Mouse (Mus musculus) liver, embryonic 14.5 days (tissue): ENCODE measurements at regions not wholly inside any gene's neighbourhood (a gene's known extent, or its start where the extent isn't known, plus 50 kb on each side); places are given as distances from the start of the nearest gene placed in this dataset.
A peak's percentile ranks its signal among the peaks of the same experiment; 100 is the strongest.

Source experiments
- ATAC-seq: fragments of 200-750 bp; cut with Nextera tagmentation; 2 replicates; pipeline ENCODE4 v1.8.0; 2017; ENCODE audit warnings: moderate number of reproducible peaks, mild to moderate bottlenecking, moderate library complexity; ENCODE audit not compliant: insufficient read depth
- DNase-seq, 3 experiments: peaks; one replicate each; pipeline ENCODE4 v3.0.0-alpha.2; 2012 to 2013; ENCODE audit warnings: low read depth in 3 of 3, low spot score in 3 of 3
- H3K27ac ChIP-seq: fragments of 300-500 bp; sonication (generic); 2 replicates; pipeline ENCODE4 v1.5.1; 2014; ENCODE audit warnings: moderate library complexity, mild to moderate bottlenecking, control low read depth, inconsistent platforms
- H3K27me3 ChIP-seq: fragments of 300-500 bp; sonication (generic); 2 replicates; pipeline ENCODE4 v1.6.1; 2014; ENCODE audit warnings: mild to moderate bottlenecking, low read length, moderate library complexity; ENCODE audit not compliant: control insufficient read depth, insufficient read depth
- H3K36me3 ChIP-seq: fragments of 300-500 bp; sonication (generic); replicated peaks from 2 replicates; pipeline ENCODE4 v1.6.1; 2014; ENCODE audit warnings: low read depth; ENCODE audit not compliant: control insufficient read depth, insufficient read depth
- H3K4me1 ChIP-seq, 2 experiments: fragments of 200-500 bp in 1 of 2; fragments of 300-500 bp in 1 of 2; sonication (generic) in 1 of 2; replicated peaks; 2 replicates each; pipeline ENCODE4 v1.6.1; 2012 to 2014; ENCODE audit warnings: antibody characterized with exemption in 1 of 2, inconsistent platforms in 1 of 2, low read length in 1 of 2; ENCODE audit not compliant: control insufficient read depth in 2 of 2, insufficient read depth in 2 of 2
- H3K4me2 ChIP-seq: fragments of 300-500 bp; sonication (generic); 2 replicates; pipeline ENCODE4 v1.6.1; 2014; ENCODE audit warnings: low read depth, mild to moderate bottlenecking, control low read depth, moderate library complexity
- H3K4me3 ChIP-seq, 2 experiments: fragments of 200-500 bp in 1 of 2; fragments of 300-500 bp in 1 of 2; sonication (generic) in 1 of 2; 2 replicates each; pipeline ENCODE4 v1.5.1; 2012 to 2014; ENCODE audit warnings: low read depth in 2 of 2, low read length in 2 of 2, mild to moderate bottlenecking in 2 of 2, control low read depth in 1 of 2, inconsistent platforms in 1 of 2, moderate library complexity in 1 of 2; ENCODE audit not compliant: insufficient read depth in 1 of 2
- H3K9ac ChIP-seq: fragments of 300-500 bp; sonication (generic); replicated peaks from 2 replicates; pipeline ENCODE4 v1.6.1; 2014; ENCODE audit warnings: mild to moderate bottlenecking, control low read depth, moderate library complexity
- H3K9me3 ChIP-seq: fragments of 300-500 bp; sonication (generic); 2 replicates; pipeline ENCODE4 v1.6.1; 2016; ENCODE audit warnings: low read length, mixed read lengths; ENCODE audit not compliant: control insufficient read depth
- CTCF ChIP-seq: IDR thresholded peaks from 2 replicates; pipeline ENCODE4 v1.5.1; 2016; ENCODE audit warnings: antibody characterized with exemption, low read depth, control low read depth
- EP300 ChIP-seq: IDR thresholded peaks from 2 replicates; pipeline ENCODE4 v1.6.1; 2016; ENCODE audit warnings: antibody characterized with exemption, low read depth
- WGBS: fragments of 180-500 bp; shearing (Covaris S2); extraction: QIAGEN DNeasy Blood & Tissue Kit; methylation state at CpG from one replicate; pipeline ENCODE4 v1.1.7; 2014; ENCODE audit not compliant: insufficient replicate concordance; 5-methylcytosine and 5-hydroxymethylcytosine counted together

- DNase-seq (no peak), ATAC-seq (no peak)
- no peak overlapping the region for H3K27ac ChIP-seq
- no peak for TF ChIP-seq EP300
- no peak for TF ChIP-seq CTCF
- no peaks in the 10 kb centered on the region for H3K9me3 ChIP-seq
- WGBS, result 59% methylated on average over 3 of the region's 3 CpGs
- H3K4me2 ChIP-seq, result no peak overlapping the region
- H3K4me3 ChIP-seq, result no peak overlapping the region
- no peaks in the 10 kb centered on the region for H3K4me1 ChIP-seq
- H3K36me3 ChIP-seq, result no peaks in the 10 kb centered on the region
- H3K27me3 ChIP-seq, result no peaks in the 10 kb centered on the region
- no peak overlapping the region for H3K9ac ChIP-seq
Measured at GRCm38 (mm10) chr10:91313316-91313715, 132.2 kb upstream of the Tmpo start.

- H3K4me1 ChIP-seq, result no peaks in the 10 kb centered on the region
- DNase-seq (no peak), ATAC-seq (no peak)
- 49% methylated on average over 5 of the region's 5 CpGs for WGBS
- H3K9ac ChIP-seq, result no peak overlapping the region
- H3K4me3 ChIP-seq, result no peak overlapping the region
- no peak overlapping the region for H3K4me2 ChIP-seq
- no peak overlapping the region for H3K27ac ChIP-seq
- no peaks in the 10 kb centered on the region for H3K27me3 ChIP-seq
- TF ChIP-seq EP300, result no peak
- no peak for TF ChIP-seq CTCF
- no peaks in the 10 kb centered on the region for H3K9me3 ChIP-seq
- H3K36me3 ChIP-seq, result no peaks in the 10 kb centered on the region
Measured at GRCm38 (mm10) chr10:91312913-91313312, 131.8 kb upstream of the Tmpo start.

- no peaks in the 10 kb centered on the region for H3K9me3 ChIP-seq
- no peak overlapping the region for H3K4me2 ChIP-seq
- no peak overlapping the region for H3K9ac ChIP-seq
- H3K36me3 ChIP-seq, result no peaks in the 10 kb centered on the region
- no peak overlapping the region for H3K4me3 ChIP-seq
- no peak for ATAC-seq
- no peak for TF ChIP-seq EP300
- no peak for TF ChIP-seq CTCF
- DNase-seq, result no peak
- peaks cover 0 to 2% of the 10 kb centered on the region in 2 experiments; a peak in 1 of 4 replicates for H3K4me1 ChIP-seq
- WGBS, result 16% methylated on average over 7 of the region's 7 CpGs
- H3K27me3 ChIP-seq, result no peaks in the 10 kb centered on the region
- no peak overlapping the region for H3K27ac ChIP-seq
Measured at GRCm38 (mm10) chr10:91300067-91300466, 119.0 kb upstream of the Tmpo start.

GRCm38 (mm10) chr10:91297792-91298460 lies 116.8 kb upstream of the Tmpo start:
- ATAC-seq (no peak), DNase-seq (peak in 2 of 3 experiments; percentile 2 to 7)
- no peak overlapping the region for H3K9ac ChIP-seq
- no peaks in the 10 kb centered on the region for H3K9me3 ChIP-seq
- no peak overlapping the region for H3K27ac ChIP-seq
- H3K36me3 ChIP-seq, result no peaks in the 10 kb centered on the region
- TF ChIP-seq CTCF, result peak; percentile 63
- no peak for TF ChIP-seq EP300
- H3K27me3 ChIP-seq, result no peaks in the 10 kb centered on the region
- H3K4me2 ChIP-seq, result no peak overlapping the region
- WGBS, result 29% methylated on average over 9 of the region's 9 CpGs
- H3K4me1 ChIP-seq, result peaks cover 0 to 2% of the 10 kb centered on the region in 2 experiments; a peak in 1 of 4 replicates
- no peak overlapping the region for H3K4me3 ChIP-seq

- peaks cover 0 to 2% of the 10 kb centered on the region in 2 experiments; a peak in 1 of 4 replicates for H3K4me1 ChIP-seq
- WGBS, result 72% methylated on average over 8 of the region's 8 CpGs
- H3K4me2 ChIP-seq, result no peak overlapping the region
- ATAC-seq, result no peak
- no peaks in the 10 kb centered on the region for H3K36me3 ChIP-seq
- no peaks in the 10 kb centered on the region for H3K9me3 ChIP-seq
- H3K27ac ChIP-seq, result no peak overlapping the region
- no peak for DNase-seq
- no peaks in the 10 kb centered on the region for H3K27me3 ChIP-seq
- H3K4me3 ChIP-seq, result no peak overlapping the region
- no peak overlapping the region for H3K9ac ChIP-seq
- TF ChIP-seq EP300 (no peak), CTCF (no peak)
Measured at GRCm38 (mm10) chr10:91295345-91295744, 114.2 kb upstream of the Tmpo start.
